Mouse (Mus musculus): ENCODE data around the gene Klb.
"Not testable (repeated sequence)": the region's sequence is repeated elsewhere in the genome, so short reads cannot be mapped to it uniquely, and the experiment has no call there.

Gene Klb

GRCm38 (mm10) chr5:65348168-65348567 is at the start of gene Klb:
Gene Klb (plus strand): TSS chr5:65348314.
- no peak for DNase-seq

- not testable (repeated sequence) for DNase-seq
These were observed 48.5 kb upstream of the Klb start for GRCm38 (mm10) chr5:65299623-65300022.

- DNase-seq: no peak
These were observed 48.0 kb upstream of the Klb start for GRCm38 (mm10) chr5:65300121-65300520.

- DNase-seq: no peak
These were observed 42.6 kb upstream of the Klb start for GRCm38 (mm10) chr5:65305516-65305915.

- DNase-seq: no peak
These were observed 39.9 kb upstream of the Klb start for GRCm38 (mm10) chr5:65308208-65308607.

GRCm38 (mm10) chr5:65308866-65309265 is 39.2 kb upstream of the Klb start:
- no peak for DNase-seq

GRCm38 (mm10) chr5:65319176-65319575 is 28.9 kb upstream of the Klb start:
- DNase-seq: no peak

GRCm38 (mm10) chr5:65322165-65322564 is 25.9 kb upstream of the Klb start:
- DNase-seq: peak in 1 of 2 experiments; percentile 36

- DNase-seq: no peak
These were observed 23.8 kb upstream of the Klb start for GRCm38 (mm10) chr5:65324271-65324670.

GRCm38 (mm10) chr5:65324758-65325355 is 23.3 kb upstream of the Klb start:
- DNase-seq: peak in 1 of 2 experiments; percentile 53

- no peak for DNase-seq
These were observed 21.9 kb upstream of the Klb start for GRCm38 (mm10) chr5:65326212-65326611.

GRCm38 (mm10) chr5:65329971-65330370 is 18.1 kb upstream of the Klb start:
- no peak for DNase-seq

- DNase-seq: no peak
These were observed 13.3 kb upstream of the Klb start for GRCm38 (mm10) chr5:65334788-65335187.

GRCm38 (mm10) chr5:65335298-65336074 is 12.6 kb upstream of the Klb start, which contains the start of gene Rfc1:
Gene Rfc1 (minus strand): TSS chr5:65335670.
- peak; percentile 80 to 93 for DNase-seq

- DNase-seq: no peak
These were observed 12.1 kb upstream of the Klb start for GRCm38 (mm10) chr5:65336075-65336355.

GRCm38 (mm10) chr5:65338394-65338793 is 9.7 kb upstream of the Klb start:
- DNase-seq: no peak

- no peak for DNase-seq
These were observed 7.9 kb upstream of the Klb start for GRCm38 (mm10) chr5:65340167-65340566.

- peak in 1 of 2 experiments; percentile 47 for DNase-seq
These were observed 2.4 kb downstream of the Klb start for GRCm38 (mm10) chr5:65350508-65350907.

GRCm38 (mm10) chr5:65354097-65354496 is 6.0 kb downstream of the Klb start:
- no peak for DNase-seq

- DNase-seq: no peak
These were observed 6.9 kb downstream of the Klb start for GRCm38 (mm10) chr5:65354985-65355384.

- DNase-seq: no peak
These were observed 8.7 kb downstream of the Klb start for GRCm38 (mm10) chr5:65356851-65357250.

- no peak for DNase-seq
These were observed 9.7 kb downstream of the Klb start for GRCm38 (mm10) chr5:65357771-65358170.

GRCm38 (mm10) chr5:65367837-65368236 is 19.7 kb downstream of the Klb start:
- no peak for DNase-seq

- no peak for DNase-seq
These were observed 23.4 kb downstream of the Klb start for GRCm38 (mm10) chr5:65371551-65371950.

GRCm38 (mm10) chr5:65374746-65375145 is 26.6 kb downstream of the Klb start:
- no peak for DNase-seq

Measured in kidney, postnatal 25 days (tissue).